Mouse (Mus musculus) liver, embryonic 14.5 days (tissue): ENCODE data around the gene Lancl1.

ENCODE experiments used
- CTCF ChIP-seq: IDR thresholded peaks from 2 replicates; pipeline ENCODE4 v1.5.1; 2016; ENCODE audit warnings: antibody characterized with exemption, low read depth, control low read depth
- EP300 ChIP-seq: IDR thresholded peaks from 2 replicates; pipeline ENCODE4 v1.6.1; 2016; ENCODE audit warnings: antibody characterized with exemption, low read depth

GRCm38 (mm10) chr1:67052721-67053120, 14.0 kb upstream of the Lancl1 start:
- TF ChIP-seq EP300 (no peak), CTCF (no peak)
